Mouse (Mus musculus) G1E (cell line): ENCODE measurements around the gene Slc2a1. TPM values are rescaled to one million over a fixed set of nuclear protein-coding genes. Genes with fewer than 3 reads are reported as not detected.

Experiments used
- ATAC-seq: 2 replicates; pipeline ENCODE4 v1.8.0; 2016; ENCODE audit warnings: mild to moderate bottlenecking; ENCODE audit not compliant: insufficient number of reproducible peaks, poor library complexity, low FRiP score, severe bottlenecking; ENCODE audit errors: extremely low read depth
- DNase-seq: peaks from one replicate; pipeline ENCODE4 v3.0.0; 2012; ENCODE audit warnings: low spot score
- H3K27me3 ChIP-seq: 2 replicates; pipeline ENCODE4 v1.6.1; 2012; ENCODE audit warnings: mild to moderate bottlenecking, low read length, inconsistent platforms; ENCODE audit not compliant: insufficient read depth
- H3K36me3 ChIP-seq: replicated peaks from 2 replicates; pipeline ENCODE3; 2012; ENCODE audit warnings: mild to moderate bottlenecking, inconsistent platforms
- H3K4me1 ChIP-seq: 2 replicates; pipeline ENCODE4 v1.6.1; 2012; ENCODE audit warnings: low read depth, low read length, inconsistent platforms, mixed read lengths; ENCODE audit not compliant: insufficient read depth
- H3K4me3 ChIP-seq: 2 replicates; pipeline ENCODE4 v1.5.1; 2012; ENCODE audit warnings: low read depth, mild to moderate bottlenecking, inconsistent platforms, low read length, moderate library complexity, mixed read lengths
- H3K9me3 ChIP-seq: replicated peaks from 2 replicates; pipeline ENCODE4 v1.6.1; 2012; ENCODE audit warnings: inconsistent platforms
- CTCF ChIP-seq: IDR thresholded peaks from 2 replicates; pipeline ENCODE4 v1.5.1; 2012; ENCODE audit warnings: low read depth, low read length, inconsistent platforms, mixed read lengths
- GATA1 ChIP-seq: IDR thresholded peaks from 2 replicates; pipeline ENCODE4 v1.6.1; 2012; ENCODE audit warnings: borderline replicate concordance, low read length, inconsistent platforms, mixed read lengths
- GATA2 ChIP-seq: IDR thresholded peaks from 2 replicates; pipeline ENCODE4 v1.6.1; 2012; ENCODE audit warnings: low read depth, low read length, inconsistent platforms, borderline replicate concordance
- POLR2AphosphoS5 ChIP-seq: IDR thresholded peaks from 2 replicates; pipeline ENCODE4 v1.6.1; 2012; ENCODE audit warnings: low read depth, low read length, inconsistent platforms; ENCODE audit not compliant: insufficient replicate concordance
- TAL1 ChIP-seq: conservative IDR thresholded peaks from 2 replicates; pipeline ENCODE4 v1.6.1; 2012; ENCODE audit warnings: low read depth, low read length, inconsistent platforms, mixed read lengths
- polyA plus RNA-seq: library from polyadenylated mRNA; stranded (reverse); fragments of >175 nt; gene quantifications from 2 replicates; pipeline ENCODE4 v1.2.3, GENCODE M21; 2012
- total RNA-seq, 2 experiments: library from RNA; stranded (forward) in 1 of 2; stranded (reverse) in 1 of 2; fragments of 200-1000 nt in 1 of 2; fragments of >200 nt in 1 of 2; fragmentation: Nextera tagmentation in 1 of 2; gene quantifications; 2 replicates each; pipeline ENCODE4 v1.2.3; 2014 to 2017

The Slc2a1 gene
- total and polyA plus RNA-seq, 3 experiments: 85.2 to 173 (median 165) TPM

- Histone ChIP-seq H3K36me3 (peaks cover 22% of the 10 kb centered on the region), H3K9me3 (peaks cover 3% of the 10 kb centered on the region), H3K4me1 (peaks cover 55% of the 10 kb centered on the region), H3K4me3 (no peak overlapping the region), H3K27me3 (peaks cover 20% of the 10 kb centered on the region)
- TF ChIP-seq CTCF (no peak), GATA1 (no peak), GATA2 (no peak)
- ATAC-seq (0 out of 2 replicates have a peak, but pooled peaks have one; percentile 23), DNase-seq (no peak)
Measured at GRCm38 (mm10) chr4:119141191-119141590, 32.7 kb downstream of the Slc2a1 start.

- peaks cover 49% of the 10 kb centered on the region for H3K4me1 ChIP-seq
- ATAC-seq: no peak
- peaks cover 29% of the 10 kb centered on the region for H3K27me3 ChIP-seq
- H3K9me3 ChIP-seq: peaks cover 3% of the 10 kb centered on the region
- DNase-seq: no peak
- no peak overlapping the region for H3K4me3 ChIP-seq
- H3K36me3 ChIP-seq: peaks cover 10% of the 10 kb centered on the region
- 0 out of 2 replicates have a peak, but pooled peaks have one; percentile 21 for TF ChIP-seq CTCF
- no peak for TF ChIP-seq POLR2AphosphoS5
Measured at GRCm38 (mm10) chr4:119142230-119142871, 33.8 kb downstream of the Slc2a1 start.

- Histone ChIP-seq H3K4me3 (no peak overlapping the region), H3K4me1 (peaks cover 24% of the 10 kb centered on the region), H3K27me3 (peaks cover 66% of the 10 kb centered on the region), H3K9me3 (peaks cover 3% of the 10 kb centered on the region), H3K36me3 (no peaks in the 10 kb centered on the region)
- TF ChIP-seq POLR2AphosphoS5: no peak
- ATAC-seq (no peak), DNase-seq (no peak)
Measured at GRCm38 (mm10) chr4:119146816-119147215, 38.3 kb downstream of the Slc2a1 start.

GRCm38 (mm10) chr4:119147347-119147746 is 38.8 kb downstream of the Slc2a1 start:
- peaks cover 3% of the 10 kb centered on the region for H3K9me3 ChIP-seq
- DNase-seq (no peak), ATAC-seq (no peak)
- no peaks in the 10 kb centered on the region for H3K36me3 ChIP-seq
- H3K4me1 ChIP-seq: peaks cover 22% of the 10 kb centered on the region
- TF ChIP-seq TAL1: no peak
- no peak for TF ChIP-seq POLR2AphosphoS5
- no peak for TF ChIP-seq GATA1
- no peak for TF ChIP-seq GATA2
- no peak for TF ChIP-seq CTCF
- H3K27me3 ChIP-seq: peaks cover 64% of the 10 kb centered on the region
- no peak overlapping the region for H3K4me3 ChIP-seq

- Histone ChIP-seq H3K36me3 (no peaks in the 10 kb centered on the region), H3K4me1 (peaks cover 20% of the 10 kb centered on the region), H3K27me3 (peaks cover 66% of the 10 kb centered on the region), H3K4me3 (no peak overlapping the region), H3K9me3 (peaks cover 3% of the 10 kb centered on the region)
- no peak for TF ChIP-seq TAL1
- 0 out of 2 replicates have a peak, but pooled peaks have one; percentile 7 for TF ChIP-seq GATA2
- no peak for TF ChIP-seq GATA1
- TF ChIP-seq CTCF: no peak
- TF ChIP-seq POLR2AphosphoS5: no peak
- no peak for DNase-seq
- ATAC-seq: no peak
Measured at GRCm38 (mm10) chr4:119148741-119149140, 40.2 kb downstream of the Slc2a1 start.

GRCm38 (mm10) chr4:119157186-119157585 is 48.7 kb downstream of the Slc2a1 start:
- H3K9me3 ChIP-seq: no peaks in the 10 kb centered on the region; the same call in 1 of the 2 replicates
- TF ChIP-seq CTCF (0 out of 2 replicates have a peak, but pooled peaks have one; percentile 32), POLR2AphosphoS5 (no peak)
- no peaks in the 10 kb centered on the region for H3K36me3 ChIP-seq
- no peaks in the 10 kb centered on the region for H3K4me1 ChIP-seq
- DNase-seq (no peak), ATAC-seq (no peak)
- peaks cover 16% of the 10 kb centered on the region for H3K27me3 ChIP-seq
- no peak overlapping the region for H3K4me3 ChIP-seq

- Histone ChIP-seq H3K4me1 (no peaks in the 10 kb centered on the region), H3K4me3 (no peak overlapping the region), H3K36me3 (no peaks in the 10 kb centered on the region), H3K27me3 (peaks cover 15% of the 10 kb centered on the region), H3K9me3 (no peaks in the 10 kb centered on the region; the same call in 1 of the 2 replicates)
- TF ChIP-seq GATA2 (no peak), GATA1 (no peak), CTCF (no peak), TAL1 (no peak), POLR2AphosphoS5 (no peak)
- DNase-seq: no peak
- no peak for ATAC-seq
Measured at GRCm38 (mm10) chr4:119157891-119158290, 49.4 kb downstream of the Slc2a1 start.
